Mouse (Mus musculus) embryonic facial prominence, embryonic 15.5 days (tissue): Measurements from ENCODE around the gene Psmd3. TPM values are rescaled to one million over a fixed set of nuclear protein-coding genes. Genes with fewer than 3 reads are reported as not detected.
"Not testable (repeated sequence)": the region's sequence is repeated elsewhere in the genome, so short reads cannot be mapped to it uniquely, and the experiment has no call there.

Experiments used
- ATAC-seq: fragments of 200-750 bp; cut with Nextera tagmentation; 2 replicates; pipeline ENCODE4 v1.8.0; 2017; ENCODE audit warnings: low read depth, moderate TSS enrichment; ENCODE audit not compliant: insufficient number of reproducible peaks, low FRiP score, low TSS enrichment
- H3K27ac ChIP-seq: fragments of 300-500 bp; sonication (generic); replicated peaks from 2 replicates; pipeline ENCODE4 v1.5.1; 2015; ENCODE audit warnings: mild to moderate bottlenecking, inconsistent platforms
- H3K27me3 ChIP-seq: fragments of 300-500 bp; sonication (generic); 2 replicates; pipeline ENCODE4 v1.6.1; 2015; ENCODE audit warnings: inconsistent platforms
- H3K36me3 ChIP-seq: fragments of 300-500 bp; sonication (generic); 2 replicates; pipeline ENCODE4 v1.6.1; 2015; ENCODE audit warnings: mild to moderate bottlenecking, inconsistent platforms
- H3K4me1 ChIP-seq: fragments of 300-500 bp; sonication (generic); 2 replicates; pipeline ENCODE4 v1.6.1; 2015; ENCODE audit warnings: inconsistent platforms
- H3K4me2 ChIP-seq: fragments of 300-500 bp; sonication (generic); replicated peaks from 2 replicates; pipeline ENCODE4 v1.6.1; 2015; ENCODE audit warnings: mild to moderate bottlenecking, inconsistent platforms
- H3K4me3 ChIP-seq: fragments of 300-500 bp; sonication (generic); replicated peaks from 2 replicates; pipeline ENCODE4 v1.5.1; 2015; ENCODE audit warnings: mild to moderate bottlenecking, inconsistent platforms
- H3K9ac ChIP-seq: fragments of 300-500 bp; sonication (generic); 2 replicates; pipeline ENCODE4 v1.6.1; 2015; ENCODE audit warnings: inconsistent platforms
- H3K9me3 ChIP-seq: fragments of 300-500 bp; sonication (generic); replicated peaks from 2 replicates; pipeline ENCODE4 v1.6.1; 2016; ENCODE audit warnings: inconsistent platforms
- WGBS: fragments of 180-500 bp; shearing (Covaris S2); methylation state at CpG from one replicate; pipeline ENCODE4 v1.1.7; 2015; 5-methylcytosine and 5-hydroxymethylcytosine counted together
- polyA plus RNA-seq: library from polyadenylated mRNA; unstranded; fragments of >200 nt; fragmentation: Nextera tagmentation; extraction: Ambion mirVana; gene quantifications from 2 replicates; pipeline ENCODE4 v1.2.1, GENCODE M21; 2015

Psmd3 gene
- polyA plus RNA-seq, 1 experiment from 2014 or later: 214 TPM

GRCm38 (mm10) chr11:98721458-98722226 is 39.3 kb downstream of the Psmd3 start:
- WGBS: 59% methylated on average over 24 of the region's 24 CpGs
- Histone ChIP-seq H3K4me3 (no peak overlapping the region), H3K9ac (no peak overlapping the region), H3K4me1 (peaks cover 21% of the 10 kb centered on the region), H3K27ac (peak overlapping the region; percentile 52), H3K27me3 (no peaks in the 10 kb centered on the region), H3K4me2 (no peak overlapping the region), H3K9me3 (no peaks in the 10 kb centered on the region), H3K36me3 (peaks cover 25% of the 10 kb centered on the region)
- no peak for ATAC-seq

GRCm38 (mm10) chr11:98723098-98723497 is 40.7 kb downstream of the Psmd3 start:
- ATAC-seq: no peak
- H3K36me3 ChIP-seq: peaks cover 23% of the 10 kb centered on the region

GRCm38 (mm10) chr11:98725926-98726506 is 43.7 kb downstream of the Psmd3 start:
- Histone ChIP-seq H3K36me3 (peaks cover 23% of the 10 kb centered on the region), H3K27me3 (no peaks in the 10 kb centered on the region), H3K4me1 (peaks cover 28% of the 10 kb centered on the region), H3K4me2 (no peak overlapping the region), H3K27ac (no peak overlapping the region), H3K9me3 (no peaks in the 10 kb centered on the region), H3K4me3 (no peak overlapping the region), H3K9ac (no peak overlapping the region)
- no peak for ATAC-seq
- 94% methylated on average over 15 of the region's 15 CpGs for WGBS

More at GRCm38 (mm10) chr11:98723098-98723497, 40.7 kb downstream of the Psmd3 start:
- H3K4me1 ChIP-seq: peaks cover 15% of the 10 kb centered on the region
- no peak overlapping the region for H3K9ac ChIP-seq
- H3K9me3 ChIP-seq: no peaks in the 10 kb centered on the region
- H3K27me3 ChIP-seq: no peaks in the 10 kb centered on the region
- H3K4me2 ChIP-seq: no peak overlapping the region
- 75% methylated on average over 7 of the region's 7 CpGs for WGBS
- no peak overlapping the region for H3K27ac ChIP-seq
- H3K4me3 ChIP-seq: no peak overlapping the region

GRCm38 (mm10) chr11:98729119-98729588 is 46.8 kb downstream of the Psmd3 start, which contains the start of gene Med24:
TSS of gene Med24 (minus strand) at chr11:98729435.
- H3K9ac ChIP-seq: peak within 1 kb of the TSS; percentile 24; the same call in 1 of the 2 replicates
- no peaks in the 10 kb centered on the region for H3K9me3 ChIP-seq
- peak within 1 kb of the TSS; percentile 85 for H3K27ac ChIP-seq
- peak within 1 kb of the TSS; percentile 69 for H3K4me3 ChIP-seq
- WGBS: under 1% methylated on average over 16 of the region's 16 CpGs
- H3K4me1 ChIP-seq: peaks cover 27% of the 10 kb centered on the region
- ATAC-seq: peak; percentile 90
- peak within 1 kb of the TSS; percentile 71 for H3K4me2 ChIP-seq
- H3K36me3 ChIP-seq: peaks cover 18% of the 10 kb centered on the region
- H3K27me3 ChIP-seq: no peaks in the 10 kb centered on the region

- Histone ChIP-seq H3K9me3 (no peaks in the 10 kb centered on the region), H3K4me3 (no peak overlapping the region), H3K36me3 (peaks cover 8% of the 10 kb centered on the region), H3K27ac (peak overlapping the region; percentile 85), H3K9ac (no peak overlapping the region), H3K4me1 (peaks cover 27% of the 10 kb centered on the region), H3K27me3 (no peaks in the 10 kb centered on the region), H3K4me2 (peak overlapping the region; percentile 11; the same call in 1 of the 2 replicates)
- ATAC-seq: no peak
- 49% methylated on average over 4 of the region's 4 CpGs for WGBS
Observed at GRCm38 (mm10) chr11:98730727-98731126, 48.4 kb downstream of the Psmd3 start.

GRCm38 (mm10) chr11:98731134-98731533 is 48.8 kb downstream of the Psmd3 start:
- Histone ChIP-seq H3K4me1 (peaks cover 27% of the 10 kb centered on the region), H3K4me3 (no peak overlapping the region), H3K9ac (no peak overlapping the region), H3K9me3 (no peaks in the 10 kb centered on the region), H3K27ac (peak overlapping the region; percentile 85), H3K36me3 (peaks cover 5% of the 10 kb centered on the region; the same call in 1 of the 2 replicates), H3K4me2 (peak overlapping the region; percentile 11; the same call in 1 of the 2 replicates), H3K27me3 (no peaks in the 10 kb centered on the region)
- WGBS: 36% methylated on average over 5 of the region's 5 CpGs
- peak; percentile 52 for ATAC-seq

- no peak for ATAC-seq
- Histone ChIP-seq H3K9ac (no peak overlapping the region), H3K36me3 (no peaks in the 10 kb centered on the region), H3K9me3 (no peaks in the 10 kb centered on the region), H3K27ac (no peak overlapping the region), H3K27me3 (no peaks in the 10 kb centered on the region), H3K4me1 (peaks cover 20% of the 10 kb centered on the region), H3K4me2 (no peak overlapping the region), H3K4me3 (no peak overlapping the region)
- 78% methylated on average over 3 of the region's 3 CpGs for WGBS
Observed at GRCm38 (mm10) chr11:98734020-98734419, 51.7 kb downstream of the Psmd3 start.

- H3K4me3 ChIP-seq: no peak overlapping the region
- H3K9me3 ChIP-seq: no peaks in the 10 kb centered on the region
- no peak overlapping the region for H3K4me2 ChIP-seq
- H3K36me3 ChIP-seq: no peaks in the 10 kb centered on the region
- H3K9ac ChIP-seq: no peak overlapping the region
- 88% methylated on average over 4 of the region's 4 CpGs for WGBS
- no peak overlapping the region for H3K27ac ChIP-seq
- ATAC-seq: no peak
- H3K27me3 ChIP-seq: no peaks in the 10 kb centered on the region
- H3K4me1 ChIP-seq: peaks cover 18% of the 10 kb centered on the region
Observed at GRCm38 (mm10) chr11:98735111-98735510, 52.8 kb downstream of the Psmd3 start.

GRCm38 (mm10) chr11:98736176-98736575 is 53.8 kb downstream of the Psmd3 start:
- Histone ChIP-seq H3K27ac (no peak overlapping the region), H3K27me3 (no peaks in the 10 kb centered on the region), H3K4me1 (peaks cover 20% of the 10 kb centered on the region), H3K9me3 (no peaks in the 10 kb centered on the region), H3K4me3 (no peak overlapping the region), H3K36me3 (no peaks in the 10 kb centered on the region), H3K9ac (no peak overlapping the region), H3K4me2 (no peak overlapping the region)
- 76% methylated on average over 1 of the region's 1 CpGs for WGBS
- ATAC-seq: no peak

- not testable (repeated sequence) for H3K36me3 ChIP-seq, H3K9ac ChIP-seq, H3K4me2 ChIP-seq, H3K4me3 ChIP-seq, H3K27ac ChIP-seq, ATAC-seq, H3K27me3 ChIP-seq, H3K9me3 ChIP-seq
- H3K4me1 ChIP-seq: peaks cover 19% of the 10 kb centered on the region
- 91% methylated on average over 2 of the region's 2 CpGs for WGBS
Observed at GRCm38 (mm10) chr11:98737220-98737619, 54.9 kb downstream of the Psmd3 start.

GRCm38 (mm10) chr11:98738428-98738911 is 56.1 kb downstream of the Psmd3 start:
- no peak for ATAC-seq
- Histone ChIP-seq H3K36me3 (no peaks in the 10 kb centered on the region), H3K27ac (0 out of 2 replicates have a peak overlapping the region, but pooled peaks have one; percentile 1), H3K27me3 (no peaks in the 10 kb centered on the region), H3K4me2 (no peak overlapping the region), H3K9me3 (no peaks in the 10 kb centered on the region), H3K9ac (no peak overlapping the region), H3K4me1 (peaks cover 28% of the 10 kb centered on the region), H3K4me3 (no peak overlapping the region)
- WGBS: 42% methylated on average over 4 of the region's 4 CpGs
